Mouse (Mus musculus) CD4-positive, CD25-positive, alpha-beta regulatory T cell, adult 2 months (primary cell): ENCODE data around the gene Ccpg1.

Source experiments
- DNase-seq: peaks from one replicate; pipeline ENCODE4 v3.0.0-alpha.2; 2012; ENCODE audit warnings: low read depth, low spot score

Gene Ccpg1

GRCm38 (mm10) chr9:72992576-72992975, 7.3 kb downstream of the Ccpg1 start:
- no peak for DNase-seq

GRCm38 (mm10) chr9:72996167-72996566, 10.9 kb downstream of the Ccpg1 start:
- DNase-seq: no peak

DNA sequence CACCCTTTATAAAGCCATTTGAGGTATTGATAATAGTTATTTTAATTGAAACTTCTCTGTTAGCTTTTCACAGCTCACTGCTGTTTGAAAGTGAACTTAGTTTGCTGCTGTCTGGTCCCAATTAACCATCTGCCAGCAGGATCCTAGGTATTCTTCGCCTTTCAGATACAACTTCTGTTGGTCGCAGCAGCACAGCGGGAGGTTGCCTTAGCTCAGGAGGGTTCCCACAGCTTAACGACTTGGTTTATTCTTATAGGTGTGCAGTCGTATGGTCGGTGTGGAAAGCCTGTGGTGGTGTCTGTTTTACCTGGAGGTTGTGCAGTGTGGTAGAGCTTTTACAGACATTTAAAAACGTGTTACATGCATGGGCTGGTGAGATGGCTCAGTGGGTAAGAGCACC, 11.6 kb downstream of the Ccpg1 start:
- DNase-seq: no peak

DNA sequence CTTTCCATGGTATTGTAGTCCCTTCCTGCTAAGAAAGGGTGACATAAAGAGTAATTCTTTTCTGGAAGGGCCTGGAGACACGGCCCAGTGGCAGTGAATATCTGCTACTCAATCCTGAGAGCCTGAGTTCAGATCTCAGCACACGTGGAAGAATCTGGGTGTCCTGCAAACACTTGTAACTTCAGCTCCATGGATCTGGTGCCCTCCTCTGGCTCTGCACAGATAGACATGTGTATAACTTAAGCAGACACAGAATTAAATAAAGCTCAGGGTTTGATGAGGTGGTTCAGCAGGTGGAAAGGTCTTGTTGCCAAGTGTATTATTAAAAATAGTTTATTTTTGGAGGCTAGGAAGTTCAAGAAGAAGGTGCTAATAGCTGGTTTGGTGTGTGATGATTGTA, 15.3 kb downstream of the Ccpg1 start:
- peak; percentile 43 for DNase-seq

DNA sequence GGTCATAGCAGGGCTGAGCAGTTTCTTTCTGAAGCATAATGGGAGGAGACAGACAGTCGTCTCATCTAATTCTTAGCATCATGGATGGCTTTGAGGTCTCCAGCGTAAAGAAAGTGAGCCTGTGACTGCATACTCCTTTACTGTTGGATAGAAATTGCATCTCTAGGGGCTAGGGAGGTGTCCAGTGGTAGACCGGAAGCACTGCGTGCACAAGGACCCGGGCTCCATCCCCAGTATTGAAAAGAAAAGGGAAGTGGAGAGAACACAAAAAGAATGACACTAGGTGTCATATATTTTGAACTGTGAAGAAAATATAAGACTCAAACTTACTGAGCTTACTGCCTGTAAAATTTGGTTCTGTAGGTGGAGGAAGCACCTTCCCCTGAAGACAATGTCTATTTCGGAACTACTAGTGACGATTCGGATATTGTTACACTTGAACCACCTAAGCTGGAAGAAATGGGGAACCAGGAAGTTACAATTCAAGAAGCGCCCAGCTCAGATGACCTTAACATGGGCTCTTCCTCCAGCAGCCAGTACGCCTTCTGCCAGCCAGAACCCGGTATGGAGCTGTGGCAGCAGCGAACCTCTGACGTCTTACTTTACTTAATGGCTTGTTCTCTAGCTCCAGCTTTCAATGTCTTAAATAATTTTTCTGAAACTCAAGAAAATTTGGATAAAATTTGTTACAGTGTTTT, 16.2 kb downstream of the Ccpg1 start:
- no peak for DNase-seq

GRCm38 (mm10) chr9:73002177-73002576, 16.9 kb downstream of the Ccpg1 start:
- DNase-seq: no peak

DNA sequence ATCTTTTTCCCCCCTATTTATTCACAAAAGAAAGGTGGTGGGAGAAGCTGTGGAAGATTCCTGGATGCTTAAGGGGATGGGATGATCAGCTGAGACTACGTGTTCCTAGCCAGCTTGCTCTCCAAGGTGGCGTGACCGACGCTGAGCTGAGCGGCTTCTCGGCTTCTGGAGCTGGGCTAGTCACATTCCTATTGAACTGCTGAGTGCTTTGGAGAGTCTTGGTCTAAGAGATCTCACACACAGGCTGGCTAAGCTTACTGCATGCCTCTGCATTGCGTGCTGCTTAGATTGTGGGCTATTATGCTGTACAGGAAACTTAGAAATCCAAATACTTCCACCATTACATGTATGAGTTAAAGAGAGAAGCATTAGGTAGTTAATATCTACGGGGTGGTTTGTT, 18.8 kb downstream of the Ccpg1 start:
- DNase-seq: no peak

GRCm38 (mm10) chr9:73005106-73005505, 19.9 kb downstream of the Ccpg1 start:
- no peak for DNase-seq

- peak; percentile 46 for DNase-seq
Observed at GRCm38 (mm10) chr9:73006175-73006574, 20.9 kb downstream of the Ccpg1 start.

- no peak for DNase-seq
Observed at GRCm38 (mm10) chr9:73008384-73008783, 23.2 kb downstream of the Ccpg1 start.

GRCm38 (mm10) chr9:73012629-73013028, 27.4 kb downstream of the Ccpg1 start:
- DNase-seq: peak; percentile 10

GRCm38 (mm10) chr9:73014724-73015123, 29.5 kb downstream of the Ccpg1 start:
- no peak for DNase-seq

- no peak for DNase-seq
Observed at GRCm38 (mm10) chr9:73019841-73020240, 34.6 kb downstream of the Ccpg1 start.

DNA sequence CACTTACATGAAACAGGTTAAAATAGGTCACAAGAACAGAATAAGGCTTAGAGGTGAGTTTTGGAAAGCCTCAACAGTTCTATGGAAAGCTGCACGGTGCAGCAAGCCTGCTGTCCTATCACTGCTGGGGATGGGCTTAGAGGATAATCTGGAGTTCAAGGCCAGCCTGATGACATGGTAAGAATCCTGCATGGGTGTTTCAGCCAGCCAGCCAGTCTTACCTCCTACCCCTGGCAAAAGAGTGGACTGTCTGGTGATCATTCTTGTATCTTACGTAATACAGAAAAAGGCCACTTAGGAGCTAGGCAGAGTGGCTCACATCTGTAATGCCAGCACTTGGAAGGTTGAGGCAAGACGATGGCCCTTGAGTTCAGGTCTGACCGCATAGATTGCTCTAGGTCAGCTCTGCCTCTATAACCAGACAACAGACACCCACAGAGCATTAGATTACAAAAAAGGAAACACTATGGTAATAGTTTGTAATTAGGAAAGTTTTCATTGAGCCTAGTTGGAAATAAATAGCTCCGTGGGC, 35.4 kb downstream of the Ccpg1 start:
- DNase-seq: no peak

- DNase-seq: no peak
Observed at GRCm38 (mm10) chr9:73025818-73026636, 40.8 kb downstream of the Ccpg1 start.

- DNase-seq: no peak
Observed at GRCm38 (mm10) chr9:73030443-73030842, 45.2 kb downstream of the Ccpg1 start.

- no peak for DNase-seq
Observed at GRCm38 (mm10) chr9:73031421-73031820, 46.2 kb downstream of the Ccpg1 start.

- DNase-seq: no peak
Observed at GRCm38 (mm10) chr9:73033406-73033805, 48.2 kb downstream of the Ccpg1 start.

DNA sequence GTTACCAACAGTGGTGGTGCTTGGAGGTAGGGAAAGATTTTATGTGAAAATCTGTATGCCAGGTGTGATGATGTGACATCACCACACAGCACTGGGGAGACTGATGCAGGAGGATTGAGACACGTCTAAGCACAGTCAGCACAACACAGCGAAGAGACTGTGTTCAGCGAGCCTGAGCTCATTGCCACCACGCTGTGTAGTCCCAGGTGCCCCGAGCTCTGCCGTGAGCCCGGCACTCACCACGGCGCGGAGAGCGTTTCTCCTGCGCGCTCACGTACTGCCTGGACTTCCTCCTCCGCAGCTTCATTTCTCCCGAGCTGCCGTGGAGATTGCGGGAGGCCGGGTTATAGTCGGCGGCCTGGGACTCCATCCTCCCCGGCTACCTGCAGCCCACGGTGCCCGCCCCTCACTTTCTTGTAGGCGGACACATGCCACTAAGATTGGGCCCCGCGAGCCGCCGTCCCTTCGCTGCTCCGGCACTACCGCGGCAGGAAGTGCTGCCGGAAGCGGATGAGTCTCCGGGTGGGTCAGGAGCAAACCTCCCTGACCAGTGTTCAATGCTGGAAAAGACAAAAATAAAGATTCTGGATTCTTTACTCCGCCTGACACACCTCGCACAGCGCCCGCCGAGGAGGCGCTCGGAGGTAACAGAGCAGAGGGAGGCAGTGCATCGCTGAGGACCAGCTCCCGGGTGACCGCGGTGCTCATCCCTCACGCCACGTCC, 54.2 kb downstream of the Ccpg1 start:
- peak; percentile 94 for DNase-seq

DNA sequence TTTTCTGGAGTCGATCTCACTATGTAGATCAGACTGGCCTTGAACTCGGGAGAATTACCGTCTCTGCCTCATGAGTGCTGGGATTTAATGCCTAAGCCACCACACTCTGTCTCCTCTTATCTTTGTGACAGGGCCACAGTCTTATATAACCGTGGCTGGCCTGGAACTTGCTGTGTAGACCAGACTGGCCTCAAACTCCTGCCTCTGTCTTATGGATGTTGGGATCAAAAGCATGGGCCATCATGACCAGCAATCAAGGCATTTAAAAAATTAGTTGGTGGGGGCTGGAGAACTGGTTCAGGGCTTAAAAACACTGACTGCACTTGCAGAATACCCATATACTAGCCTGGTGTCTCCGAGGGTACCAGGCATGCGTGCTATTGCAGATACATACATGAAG, 54.9 kb downstream of the Ccpg1 start, which contains the start of gene Pigb:
Gene Pigb, minus strand, starts transcription at position 299 of the 400 bp plus-strand sequence.
- DNase-seq: peak; percentile 15

- peak; percentile 94 for DNase-seq
Observed at GRCm38 (mm10) chr9:73044146-73045079, 59.2 kb downstream of the Ccpg1 start, which contains the start of gene Rab27a. TSS of gene Rab27a (plus strand) at chr9:73044854.
